Mouse (Mus musculus): Measurements from ENCODE around the gene Mgll. TPM values are rescaled to one million over a fixed set of nuclear protein-coding genes. Genes with fewer than 3 reads are reported as not detected.

Gene Mgll
- total RNA-seq, 2 experiments from 2014 or later = 132 to 138 TPM

DNA sequence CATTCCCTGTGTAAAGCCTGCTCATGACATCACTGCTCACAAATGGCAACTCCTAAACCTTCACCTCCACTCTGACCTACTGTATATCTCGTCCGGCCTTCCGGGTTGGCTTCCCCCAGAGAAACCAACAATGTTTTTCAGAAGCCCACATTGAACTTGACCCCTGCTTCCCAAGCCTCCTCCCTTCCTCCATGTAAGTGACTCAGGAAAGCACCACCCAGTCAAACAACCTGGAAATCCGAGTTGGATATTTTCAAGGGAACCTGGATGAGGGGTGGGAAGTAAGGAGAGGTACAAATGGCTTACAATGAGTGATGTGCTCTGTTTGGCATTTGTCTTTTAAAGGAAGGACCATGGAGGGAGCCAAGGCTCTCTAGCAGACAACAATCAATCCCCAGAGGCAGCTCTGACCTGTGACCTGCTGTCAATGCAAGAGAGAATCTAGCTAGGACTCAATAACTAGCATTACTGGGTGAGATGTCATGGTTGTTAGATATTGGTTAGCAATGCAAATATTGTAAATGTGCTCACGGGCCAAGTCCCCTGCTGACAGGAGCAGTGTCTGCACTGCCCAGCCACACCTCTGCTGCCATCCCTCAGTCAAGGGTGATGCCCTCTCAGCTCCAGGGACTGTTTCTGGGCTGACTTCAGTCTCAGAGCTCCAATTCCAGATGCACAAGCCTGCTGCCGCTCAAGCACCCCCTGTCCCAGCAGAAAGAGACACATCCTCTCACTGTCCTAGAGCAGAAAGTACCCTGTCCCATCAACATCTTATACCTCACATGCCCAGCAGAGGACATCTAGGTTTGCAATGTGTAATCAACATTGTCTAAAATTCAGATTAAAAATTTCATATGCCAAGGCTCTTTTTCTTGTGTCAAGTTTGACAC, 6.8 kb upstream of the Mgll start:
- no peak for DNase-seq

DNA sequence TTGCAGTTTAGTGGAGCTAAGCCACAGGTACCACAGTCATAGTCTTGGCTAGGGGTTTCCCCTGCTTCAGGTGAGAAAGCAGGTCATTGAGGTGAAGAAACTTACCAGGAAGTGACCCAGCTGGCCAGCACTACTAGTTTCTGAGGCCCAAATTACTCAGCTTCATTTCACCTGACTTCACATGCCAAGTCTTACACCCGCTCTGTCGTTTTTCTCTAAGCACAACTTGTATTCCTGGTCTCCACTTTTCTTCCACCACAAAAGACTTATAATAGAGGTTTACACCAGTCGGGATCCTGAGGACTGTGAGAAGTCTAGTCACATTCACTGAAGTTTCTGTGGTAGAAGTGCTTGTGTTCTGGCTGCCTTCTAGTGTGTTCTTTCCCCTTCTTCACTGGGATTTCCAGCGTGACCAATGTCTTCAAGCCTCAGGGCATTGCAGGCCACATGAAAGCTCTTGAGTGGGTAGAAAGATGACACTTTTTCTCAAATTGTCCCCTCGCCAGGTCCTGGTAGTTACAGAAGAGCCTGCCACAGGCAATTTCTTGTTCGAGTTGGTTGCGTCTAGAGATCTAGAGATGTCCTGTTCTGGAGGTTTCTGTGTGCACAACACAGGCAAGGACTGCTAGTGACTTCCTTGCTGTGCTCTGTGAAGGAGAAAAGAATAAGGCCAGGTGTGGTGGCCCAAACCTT, 6.0 kb upstream of the Mgll start:
- no peak for DNase-seq

DNA sequence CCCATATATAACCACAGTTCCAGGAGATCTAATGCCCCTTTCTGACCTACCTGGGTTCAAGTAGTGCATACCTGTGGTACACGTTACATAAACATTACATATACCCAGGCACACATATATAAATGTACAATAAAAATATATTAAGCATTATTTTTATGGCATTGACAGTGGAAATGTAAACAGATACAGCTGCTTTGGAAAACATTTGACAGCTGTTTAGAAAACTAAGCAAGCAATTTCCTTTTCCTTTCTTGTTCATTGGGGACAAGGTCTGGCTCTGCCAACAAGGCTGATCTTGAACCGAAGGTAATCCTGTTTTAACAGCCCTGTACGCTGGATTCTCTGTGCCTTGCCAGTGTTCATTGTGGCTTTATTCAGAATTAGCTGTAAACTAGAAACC, 3.2 kb upstream of the Mgll start:
- no peak for DNase-seq

DNA sequence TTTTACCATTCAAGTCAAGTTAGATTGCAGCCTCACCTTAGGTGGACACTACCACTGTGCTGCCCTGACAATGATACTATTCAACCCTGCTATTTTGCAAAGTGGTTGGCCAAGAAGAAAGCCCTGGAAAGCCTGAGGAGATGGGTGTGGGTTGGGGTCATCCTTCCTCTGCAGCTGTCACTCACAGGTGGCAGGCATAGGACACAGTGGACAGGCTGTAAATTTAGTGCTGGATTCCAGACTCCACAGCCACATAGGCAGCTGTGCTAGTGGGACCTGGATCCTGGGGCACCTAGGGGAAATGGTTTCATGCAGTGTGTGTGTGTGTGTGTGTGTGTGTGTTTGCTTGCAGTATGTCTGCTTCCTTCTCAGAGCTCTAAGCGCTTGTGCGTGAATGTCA, 1.3 kb upstream of the Mgll start:
- no peak for DNase-seq

DNA sequence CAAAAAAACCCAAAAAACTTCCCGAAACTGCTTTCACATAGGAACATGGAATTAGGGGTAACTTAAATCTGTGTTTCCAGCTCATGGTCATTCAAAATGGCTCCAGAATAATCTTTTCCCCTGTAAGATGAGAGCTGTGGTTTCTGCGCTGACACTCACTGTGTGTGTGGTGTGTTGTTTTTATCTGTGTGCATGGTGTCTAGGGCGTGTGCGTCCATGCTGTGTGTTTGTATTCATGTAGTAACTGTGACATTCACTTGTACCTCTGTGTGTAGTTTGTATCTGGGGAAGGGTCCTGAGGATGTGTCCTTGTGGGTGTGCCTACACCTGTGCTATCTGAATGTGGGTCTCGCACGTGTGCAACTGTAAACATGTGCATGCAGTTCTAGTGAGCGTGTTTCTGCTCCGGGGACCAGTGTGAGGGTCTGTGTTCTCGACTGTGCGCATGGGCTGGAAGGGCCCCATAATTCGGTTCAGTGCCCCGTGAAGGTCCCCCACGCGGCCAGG, 353 bp upstream of the Mgll start:
- no peak for DNase-seq

DNA sequence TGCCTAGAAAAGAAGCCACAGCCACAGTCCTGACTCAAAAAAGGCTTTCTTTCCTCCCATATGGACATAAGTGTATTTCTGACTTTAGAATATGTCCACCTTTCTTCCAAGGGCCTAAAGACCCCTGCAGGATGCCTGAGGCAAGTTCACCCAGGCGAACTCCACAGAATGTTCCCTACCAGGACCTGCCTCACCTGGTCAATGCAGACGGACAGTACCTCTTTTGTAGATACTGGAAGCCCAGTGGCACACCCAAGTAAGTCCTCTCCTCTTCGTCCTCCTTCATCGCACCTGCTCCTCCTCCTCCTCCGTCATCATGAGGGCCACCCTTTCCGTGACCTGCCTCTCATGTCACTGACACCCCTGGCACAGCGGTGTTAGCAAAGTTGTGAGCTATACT, 1.4 kb downstream of the Mgll start:
- peak; percentile 38 for DNase-seq

DNA sequence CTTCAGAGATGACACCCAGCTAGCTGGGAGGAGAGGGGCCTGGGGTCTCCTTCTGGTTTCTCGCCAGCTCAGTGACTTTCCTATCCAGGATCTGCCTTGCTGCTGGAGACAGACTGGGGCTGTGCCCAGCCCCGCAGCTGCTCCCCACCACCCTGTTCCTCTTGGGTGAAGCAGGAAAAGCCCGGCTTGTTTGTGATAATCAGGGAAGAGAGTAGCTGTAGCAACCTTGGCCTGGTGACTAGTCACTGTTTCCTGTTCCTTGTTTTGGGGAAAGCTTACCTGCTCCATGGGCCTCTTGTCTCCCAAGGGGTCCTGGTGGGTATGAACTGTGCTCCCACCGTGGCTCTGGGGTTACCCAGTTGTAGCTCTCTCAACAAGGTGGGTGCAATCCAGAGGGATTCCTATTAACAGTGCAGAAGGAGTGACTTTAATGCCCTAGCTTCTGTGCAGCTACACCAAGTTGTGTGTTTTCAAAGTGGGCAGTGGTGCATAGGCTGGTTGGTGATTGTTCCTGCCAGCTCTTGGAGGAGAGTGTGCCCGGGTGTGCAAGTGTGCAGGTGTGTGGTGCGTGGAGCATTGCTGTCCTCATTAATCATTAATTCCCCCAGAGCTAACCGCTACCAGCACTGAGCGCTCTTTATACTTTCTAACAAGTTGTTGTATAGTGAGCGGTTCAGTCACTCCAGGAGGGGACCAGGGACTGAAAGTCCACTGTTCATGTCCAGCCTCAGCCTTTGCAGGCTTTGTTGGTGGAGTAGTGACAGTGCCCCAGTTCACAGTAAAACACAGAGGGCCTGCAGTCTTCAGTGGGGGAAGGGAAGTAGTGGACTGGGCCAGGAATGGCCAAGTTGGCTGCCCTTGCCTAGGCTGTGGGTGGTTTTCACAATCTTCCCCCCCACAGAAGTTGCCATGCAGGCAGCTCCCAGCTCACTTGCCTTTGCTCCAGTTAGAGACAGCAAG, 2.3 kb downstream of the Mgll start:
- no peak for DNase-seq

DNA sequence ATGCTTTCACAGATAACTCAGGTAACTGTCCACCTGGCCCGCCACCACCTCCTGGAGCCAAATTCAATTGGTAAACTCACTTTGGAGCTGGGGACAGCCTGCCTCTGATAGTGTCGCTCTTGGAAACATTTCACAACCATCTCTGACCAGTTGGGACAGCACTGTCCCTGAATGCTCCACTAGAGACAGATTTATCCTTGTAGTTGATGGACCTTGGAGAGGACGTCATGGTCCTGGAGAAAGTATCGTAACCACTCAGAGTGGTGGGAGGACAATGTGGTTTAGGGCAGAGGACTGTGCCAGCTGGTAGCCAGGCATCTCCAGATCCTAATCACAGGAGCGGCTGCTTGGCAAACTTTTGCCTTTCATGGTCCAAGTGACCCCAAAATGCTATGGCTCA, 3.3 kb downstream of the Mgll start:
- no peak for DNase-seq

DNA sequence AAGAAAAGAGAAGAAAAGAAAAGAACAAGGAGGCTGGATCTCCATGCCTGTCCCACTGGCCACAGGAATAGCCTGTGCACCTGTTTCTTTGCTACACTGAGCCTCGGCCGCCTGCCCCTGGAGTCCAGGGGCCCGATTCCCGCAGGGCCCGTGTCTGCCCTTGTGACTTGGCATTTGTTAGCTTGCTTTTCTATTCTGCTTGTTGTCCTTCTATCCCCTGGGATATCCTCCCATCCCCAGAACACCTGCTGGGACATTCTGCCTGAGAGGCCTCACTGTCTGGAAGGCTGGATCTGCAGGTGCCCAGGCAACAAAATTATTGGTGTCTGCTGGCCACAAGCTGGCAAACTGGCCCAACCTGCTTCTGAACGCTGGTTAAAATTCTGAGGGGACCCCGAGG, 3.8 kb downstream of the Mgll start:
- DNase-seq = no peak

DNA sequence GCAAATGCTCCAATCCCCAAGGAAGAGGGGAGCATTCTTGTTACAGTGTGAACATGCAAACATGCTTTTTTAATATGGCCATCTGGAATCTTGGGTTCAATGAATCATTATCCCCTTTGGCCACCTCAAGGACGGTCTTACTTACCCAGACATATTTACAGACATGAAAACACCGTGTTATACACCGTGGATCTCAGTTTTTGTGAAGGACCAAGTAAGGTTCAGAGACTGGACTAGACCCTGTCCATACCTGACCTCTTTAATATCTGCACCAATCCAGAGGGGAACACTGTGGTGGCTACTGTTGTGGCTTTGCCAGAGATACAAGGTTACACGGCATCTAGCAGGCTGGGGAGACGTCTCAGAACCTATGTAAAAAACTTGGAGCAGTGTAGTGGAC, 4.3 kb downstream of the Mgll start:
- DNase-seq = no peak

DNA sequence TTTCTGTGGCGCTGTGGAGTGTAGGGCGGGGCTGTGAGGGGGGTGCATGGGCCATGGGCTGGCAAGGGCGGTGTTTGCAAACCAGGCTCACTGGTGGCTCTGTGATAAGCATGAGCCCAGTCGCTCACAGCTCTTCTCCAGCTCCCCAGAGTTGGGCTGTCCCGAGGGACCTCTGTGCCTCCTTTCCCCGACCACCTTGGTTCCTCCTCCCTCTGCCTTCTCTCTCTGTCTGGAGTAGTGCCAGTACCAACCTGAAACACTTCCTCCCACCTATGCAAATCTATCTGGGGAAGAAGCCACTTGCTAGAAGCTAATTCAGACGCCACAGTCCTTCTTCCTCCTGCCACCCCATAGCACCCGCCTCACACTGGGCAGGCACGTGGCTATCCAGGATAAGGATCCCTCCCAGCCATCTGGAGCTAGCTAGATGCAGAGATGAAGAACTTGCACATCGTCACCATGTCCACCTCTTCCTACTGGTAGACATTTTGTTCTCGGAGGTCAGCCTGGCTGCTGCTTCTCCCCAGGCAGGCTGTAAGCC, 7.1 kb downstream of the Mgll start:
- DNase-seq = no peak

DNA sequence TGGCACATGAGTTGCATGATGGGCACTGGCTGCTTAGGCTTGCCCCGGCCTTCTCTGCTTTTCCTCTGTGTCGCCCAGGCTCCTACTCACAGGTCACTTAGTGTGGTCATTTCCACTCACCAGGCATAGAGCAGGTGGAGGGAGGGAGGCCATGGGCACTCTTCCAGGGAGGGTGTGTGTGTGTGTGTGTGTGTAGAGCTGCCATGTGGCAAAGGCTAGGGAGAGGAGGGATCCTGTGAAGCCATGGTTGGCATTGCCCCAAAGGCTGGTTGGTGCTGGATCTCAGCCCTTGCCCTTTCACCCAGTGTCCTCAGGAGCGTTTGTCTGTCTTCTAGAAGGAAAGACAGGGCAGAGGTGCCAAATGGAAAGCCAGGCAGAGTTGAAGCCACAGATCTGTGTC, 7.8 kb downstream of the Mgll start:
- DNase-seq = peak; percentile 79

DNA sequence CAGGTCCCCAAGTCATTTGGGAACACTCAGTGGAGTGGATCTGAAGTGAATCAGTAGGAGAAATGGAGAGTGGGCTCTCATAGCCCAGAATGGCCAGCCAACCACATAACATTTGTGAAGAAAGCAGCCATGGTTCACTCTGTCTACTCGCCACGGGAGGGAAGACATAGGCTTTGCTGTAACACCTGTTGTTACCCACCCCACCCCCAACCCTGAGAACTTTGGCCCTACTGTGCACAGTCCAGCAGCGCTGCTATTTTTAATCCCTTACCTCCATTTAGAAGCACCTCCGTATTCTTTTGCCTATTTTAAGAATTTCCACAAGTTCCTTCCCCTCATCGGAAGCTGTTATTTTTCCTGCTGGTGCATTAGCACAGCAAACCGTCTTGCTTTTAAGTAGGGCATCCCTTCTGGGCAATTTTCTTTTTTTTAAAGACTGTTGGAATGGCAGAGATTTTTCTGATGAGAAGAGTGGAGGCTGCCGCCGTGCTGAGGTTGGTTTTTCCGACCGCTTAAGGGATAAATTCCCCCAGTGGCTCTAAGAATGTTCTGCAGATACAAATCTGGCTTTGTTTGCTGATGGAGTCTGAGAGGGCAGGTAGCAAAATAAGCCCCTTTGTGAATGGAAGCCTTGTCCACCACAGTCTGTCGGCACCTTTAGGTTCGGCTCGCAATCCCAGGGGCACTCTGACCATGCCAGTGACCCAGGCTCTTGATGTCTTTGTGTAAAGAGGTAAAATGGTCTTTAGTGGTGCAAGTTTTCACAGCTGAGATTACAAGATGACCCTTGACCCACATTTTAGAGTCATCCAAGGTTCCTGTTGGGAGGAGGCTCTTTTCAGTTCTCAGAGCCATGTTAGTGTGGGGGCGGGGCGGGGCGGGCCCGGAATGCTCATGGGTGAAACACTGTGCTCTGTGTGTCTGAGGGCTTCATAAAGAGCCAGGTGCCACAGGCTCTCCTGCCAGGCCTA, 8.7 kb downstream of the Mgll start:
- no peak for DNase-seq

DNA sequence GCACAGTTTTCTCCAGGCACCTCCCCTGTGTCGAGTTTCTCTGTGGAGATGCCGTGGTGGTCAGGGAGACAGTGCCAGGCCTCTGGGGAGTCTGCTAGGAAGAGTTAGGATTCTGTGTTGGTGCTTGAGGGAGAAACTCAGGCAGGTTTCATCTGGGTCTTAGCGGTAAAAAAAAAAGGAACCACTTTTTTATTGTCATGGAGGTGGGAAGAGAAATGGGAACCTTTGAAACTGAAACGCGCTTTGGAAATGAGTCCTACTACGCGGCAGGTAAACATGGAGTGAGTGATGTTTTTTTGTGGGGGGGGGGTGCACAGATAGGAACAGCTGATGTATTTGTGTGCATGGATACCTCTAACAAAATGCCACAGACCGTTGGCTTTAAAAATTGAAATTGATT, 12.1 kb downstream of the Mgll start:
- DNase-seq = no peak

DNA sequence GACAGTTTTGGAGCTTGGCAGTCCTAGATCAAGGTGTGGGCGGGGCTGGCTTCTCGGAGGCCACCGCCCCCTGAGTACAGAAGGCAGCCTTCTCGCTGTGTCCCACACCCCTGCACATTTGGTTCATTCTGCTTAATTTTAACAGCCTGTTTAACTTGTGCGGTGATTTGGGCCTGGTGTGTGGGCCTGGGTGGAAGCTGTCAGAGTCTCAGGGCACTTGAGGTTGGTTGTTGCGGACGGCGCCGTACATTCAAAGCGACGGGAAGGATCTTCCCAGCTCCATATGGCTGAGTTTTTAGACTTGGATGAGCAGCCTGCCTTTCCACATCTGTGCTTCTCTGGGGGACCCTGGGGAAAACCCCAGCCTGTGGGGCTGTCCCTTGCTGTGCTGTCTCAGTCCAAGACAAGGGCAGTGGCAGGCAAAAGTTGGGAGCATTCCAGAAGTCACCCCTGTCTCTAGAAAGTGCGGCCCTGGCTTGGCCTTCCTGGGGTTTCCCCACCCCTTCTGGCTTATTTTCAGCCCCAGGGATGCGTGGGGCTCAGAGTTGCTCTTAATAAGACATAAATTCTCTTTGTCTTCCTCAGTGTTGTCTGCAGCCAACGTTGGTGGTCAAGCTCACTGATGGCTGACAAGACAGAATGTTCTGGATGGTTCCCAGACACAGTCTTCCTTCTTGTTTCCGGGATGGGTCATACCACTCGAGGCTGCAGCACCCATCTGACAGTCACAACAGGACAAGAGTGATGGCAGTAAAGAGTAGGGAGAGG, 12.7 kb downstream of the Mgll start:
- peak; percentile 30 for DNase-seq

DNA sequence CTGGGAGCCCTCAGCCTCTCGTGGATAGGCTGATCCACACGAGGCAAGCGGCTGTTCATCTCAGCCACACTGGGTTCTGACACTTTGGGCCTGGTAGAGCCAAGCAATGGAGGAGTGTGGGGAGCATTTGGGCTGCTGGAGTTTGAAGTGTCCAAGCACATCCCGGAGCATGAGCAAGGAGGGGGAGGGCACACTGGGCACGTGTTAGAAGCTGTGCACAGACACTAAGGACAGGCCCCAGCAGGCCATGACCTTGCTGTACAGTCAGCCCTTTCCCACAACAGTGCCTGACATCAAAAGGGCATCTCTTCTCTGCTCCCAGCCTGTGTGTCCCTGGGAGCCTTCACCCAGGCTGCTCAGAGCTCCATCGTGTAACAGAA, 13.3 kb downstream of the Mgll start:
- no peak for DNase-seq

DNA sequence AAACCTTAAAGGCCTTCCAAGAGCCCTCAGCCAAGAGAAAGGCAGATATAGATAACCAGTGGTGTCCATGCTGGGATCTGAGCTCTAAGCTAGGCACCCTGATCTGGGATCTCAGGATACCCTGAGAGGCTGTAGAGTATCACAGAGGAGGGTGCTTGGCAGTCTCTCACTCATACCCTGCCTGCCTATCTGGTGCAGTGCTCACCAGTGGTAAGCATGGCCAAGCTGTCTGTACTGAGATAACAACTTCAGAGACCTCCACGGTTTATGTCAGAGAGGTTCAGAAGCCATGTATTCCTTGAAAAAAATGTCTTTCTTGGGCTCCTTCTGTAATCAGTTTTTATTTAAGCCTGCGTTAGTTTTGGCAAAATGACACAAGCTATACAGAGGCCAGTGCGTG, 16.8 kb downstream of the Mgll start:
- DNase-seq = no peak

DNA sequence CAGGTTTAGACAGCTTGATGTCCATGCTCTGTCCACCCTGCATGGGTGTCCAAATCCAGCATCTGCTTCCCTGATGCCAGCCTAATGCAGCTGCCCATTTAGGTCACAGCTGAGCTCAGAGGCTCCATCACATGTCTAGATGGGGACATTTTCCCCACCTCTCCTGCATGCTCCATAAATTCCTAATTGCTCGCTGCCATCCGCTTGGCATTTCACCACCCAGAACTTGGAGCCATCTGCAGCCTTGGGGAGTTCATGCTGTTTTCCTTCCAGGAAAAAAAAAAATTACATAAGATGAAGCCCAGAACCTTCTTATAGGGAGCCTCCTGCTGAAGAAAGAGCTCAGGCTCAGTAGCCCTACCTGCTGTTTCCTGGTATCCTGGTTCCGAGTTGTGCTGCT, 17.6 kb downstream of the Mgll start:
- no peak for DNase-seq

DNA sequence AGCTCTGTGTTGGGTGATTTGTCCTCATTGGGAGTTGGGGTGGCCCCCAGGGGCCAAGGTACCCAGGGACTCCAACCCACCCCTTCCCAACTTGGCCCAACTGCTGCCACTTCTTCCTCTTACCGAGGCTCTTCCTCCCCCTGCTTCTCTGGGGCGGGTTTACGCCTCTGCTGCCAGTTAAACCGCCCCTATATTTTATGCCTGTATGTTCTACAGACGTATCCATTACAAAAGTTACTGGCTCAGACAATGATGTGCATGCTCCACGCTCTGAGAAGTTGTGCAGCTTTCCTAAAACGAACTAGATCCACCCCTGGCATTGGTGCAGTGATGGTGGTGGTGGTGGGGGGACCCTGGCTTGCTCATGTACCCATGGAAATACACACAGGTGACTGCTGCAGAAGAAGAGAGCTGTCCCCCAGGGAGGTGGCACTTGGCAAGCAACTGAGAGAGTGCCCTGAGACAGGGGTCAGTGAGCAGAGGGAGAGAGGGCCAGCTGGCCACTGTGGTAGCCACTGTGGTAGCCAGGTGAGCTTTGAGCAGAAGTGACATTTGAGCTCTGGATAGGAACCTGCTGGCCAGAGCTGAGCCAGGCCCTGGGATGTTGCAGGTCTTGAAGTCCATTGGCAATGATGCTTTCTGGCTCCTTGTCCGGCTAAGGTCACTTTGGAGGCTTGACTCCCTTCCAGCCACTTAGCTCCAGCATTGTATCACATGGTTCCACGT, 18.2 kb downstream of the Mgll start:
- no peak for DNase-seq

All from heart, postnatal 4 days (tissue).